Mouse (Mus musculus) bone marrow macrophage, adult 2 months (primary cell): ENCODE results near the gene Slc39a11.

Source experiments
- CTCF ChIP-seq: IDR thresholded peaks from 2 replicates; pipeline ENCODE4 v1.5.1; 2012; ENCODE audit warnings: low read depth, mild to moderate bottlenecking, low read length, moderate library complexity
- POLR2A ChIP-seq: IDR thresholded peaks from 2 replicates; pipeline ENCODE4 v1.6.1; 2012; ENCODE audit warnings: mild to moderate bottlenecking, low read depth, low read length, borderline replicate concordance

DNA sequence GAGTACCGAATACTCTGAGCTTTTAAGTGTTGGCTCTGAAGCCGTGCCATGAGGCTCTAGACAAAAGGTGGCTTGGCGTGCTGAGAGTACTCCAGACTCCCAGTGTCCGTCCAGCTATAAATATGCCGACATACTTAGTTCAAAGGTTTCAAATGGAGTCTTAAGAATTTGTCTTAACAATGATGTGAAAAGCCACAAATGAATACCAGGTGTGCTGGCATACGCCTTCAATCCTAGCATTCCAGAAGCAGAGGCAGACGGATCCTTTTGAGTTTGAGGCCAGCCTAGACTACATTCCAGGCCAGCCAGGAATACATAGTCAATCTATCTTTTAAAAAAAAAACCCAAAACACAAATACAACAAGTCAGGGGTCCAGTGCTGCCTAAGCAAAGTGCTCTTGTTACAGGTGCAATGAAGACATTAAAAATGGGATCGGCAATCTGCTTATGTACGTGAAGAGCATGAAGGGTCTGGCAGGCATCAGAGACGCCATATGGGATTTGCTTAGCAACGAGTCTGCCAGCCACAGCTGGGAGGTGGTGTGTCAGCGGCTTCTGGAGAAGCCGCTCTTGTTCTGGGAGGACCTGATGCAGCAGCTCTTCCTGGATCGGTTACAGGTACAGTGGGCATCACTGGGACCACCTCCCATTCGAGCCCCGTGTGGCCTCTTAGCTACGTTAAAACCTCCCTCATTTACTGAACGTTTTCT lies 4.8 kb upstream of the Slc39a11 start:
- TF ChIP-seq POLR2A (no peak), CTCF (no peak)
